Mouse (Mus musculus): Measurements from ENCODE around the gene Cptp. TPM values are rescaled to one million over a fixed set of nuclear protein-coding genes. Genes with fewer than 3 reads are reported as not detected.

Gene Cptp
- polyA plus RNA-seq, 1 experiment from 2014 or later = 24.7 TPM

DNA sequence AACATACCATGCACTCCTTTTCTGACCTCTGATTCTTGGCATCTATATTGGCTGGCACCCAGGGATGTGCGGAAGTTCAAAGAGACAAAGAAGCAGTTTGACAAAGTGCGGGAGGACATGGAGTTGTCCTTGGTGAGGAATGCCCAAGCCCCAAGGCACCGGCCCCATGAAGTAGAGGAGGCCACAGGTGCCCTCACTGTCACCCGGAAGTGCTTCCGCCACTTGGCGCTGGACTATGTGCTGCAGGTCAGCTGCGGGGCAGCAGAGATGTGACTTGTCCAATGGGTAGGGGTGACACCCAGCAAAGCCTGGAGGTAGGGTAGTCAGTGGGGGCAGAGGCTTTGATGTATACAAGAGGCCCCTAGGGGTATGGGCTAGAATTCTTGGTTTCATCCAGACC lies 30.1 kb upstream of the Cptp start:
- no peak overlapping the region for H3K4me3 ChIP-seq (ENCODE audit: low read depth, low read length)
- H3K9me3 ChIP-seq (ENCODE audit: control insufficient read depth, low read length) = no peaks in the 10 kb centered on the region
- H3K4me1 ChIP-seq (ENCODE audit: control insufficient read depth, insufficient read depth, low read length) = peaks cover 7% of the 10 kb centered on the region
- no peak overlapping the region for H3K4me2 ChIP-seq
- H3K9ac ChIP-seq (ENCODE audit: low read length) = no peak overlapping the region
- no peak for ATAC-seq (ENCODE audit: low FRiP score)
- peaks cover 35% of the 10 kb centered on the region for H3K36me3 ChIP-seq (ENCODE audit: control insufficient read depth, insufficient read depth, low read length)
- no peak for DNase-seq (ENCODE audit: low spot score, missing footprints)
- H3K27me3 ChIP-seq (ENCODE audit: control insufficient read depth, insufficient read depth, low read length) = no peaks in the 10 kb centered on the region
- no peak overlapping the region for H3K27ac ChIP-seq (ENCODE audit: low read depth, low read length)
- WGBS = 97% methylated on average over 7 of the region's 7 CpGs

DNA sequence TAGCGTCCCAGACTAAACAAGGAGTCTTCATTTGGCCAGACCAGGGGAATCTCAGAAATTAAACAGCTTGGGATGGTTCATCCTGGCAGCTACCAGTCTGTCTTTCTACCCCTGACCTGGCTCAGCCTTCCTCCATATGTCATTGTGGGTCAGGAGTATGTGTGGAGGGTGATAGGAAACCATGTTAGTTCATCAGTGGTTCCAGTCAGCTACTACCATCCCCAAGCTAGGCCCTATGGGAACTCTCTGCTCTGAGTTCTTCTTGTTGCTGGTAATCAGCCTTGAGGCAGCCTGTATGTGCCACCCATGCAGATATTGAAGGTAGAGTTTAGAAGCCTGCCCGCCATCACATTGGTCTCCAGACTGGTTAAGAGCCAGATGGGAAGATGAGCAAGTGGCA lies 29.1 kb upstream of the Cptp start:
- peak; percentile 64 for DNase-seq (ENCODE audit: low spot score, missing footprints)
- Histone ChIP-seq H3K4me3 (ENCODE audit: low read depth, low read length) (no peak overlapping the region), H3K27ac (ENCODE audit: low read depth, low read length) (no peak overlapping the region), H3K27me3 (ENCODE audit: control insufficient read depth, insufficient read depth, low read length) (no peaks in the 10 kb centered on the region), H3K36me3 (ENCODE audit: control insufficient read depth, insufficient read depth, low read length) (peaks cover 29% of the 10 kb centered on the region), H3K4me1 (ENCODE audit: control insufficient read depth, insufficient read depth, low read length) (peaks cover 16% of the 10 kb centered on the region), H3K9ac (ENCODE audit: low read length) (no peak overlapping the region), H3K4me2 (no peak overlapping the region), H3K9me3 (ENCODE audit: control insufficient read depth, low read length) (no peaks in the 10 kb centered on the region)
- WGBS = 89% methylated on average over 2 of the region's 2 CpGs
- ATAC-seq (ENCODE audit: low FRiP score) = no peak

- Histone ChIP-seq H3K4me3 (ENCODE audit: low read depth, low read length) (no peak overlapping the region), H3K9ac (ENCODE audit: low read length) (no peak overlapping the region), H3K36me3 (ENCODE audit: control insufficient read depth, insufficient read depth, low read length) (peaks cover 14% of the 10 kb centered on the region; the same call in 1 of the 2 replicates), H3K27ac (ENCODE audit: low read depth, low read length) (no peak overlapping the region), H3K4me2 (no peak overlapping the region), H3K9me3 (ENCODE audit: control insufficient read depth, low read length) (no peaks in the 10 kb centered on the region), H3K27me3 (ENCODE audit: control insufficient read depth, insufficient read depth, low read length) (no peaks in the 10 kb centered on the region), H3K4me1 (ENCODE audit: control insufficient read depth, insufficient read depth, low read length) (peaks cover 16% of the 10 kb centered on the region)
- DNase-seq (ENCODE audit: low spot score, missing footprints) (no peak), ATAC-seq (ENCODE audit: low FRiP score) (no peak)
- 96% methylated on average over 12 of the region's 12 CpGs for WGBS
Observed at GRCm38 (mm10) chr4:155896461-155896860, 27.2 kb upstream of the Cptp start.

DNA sequence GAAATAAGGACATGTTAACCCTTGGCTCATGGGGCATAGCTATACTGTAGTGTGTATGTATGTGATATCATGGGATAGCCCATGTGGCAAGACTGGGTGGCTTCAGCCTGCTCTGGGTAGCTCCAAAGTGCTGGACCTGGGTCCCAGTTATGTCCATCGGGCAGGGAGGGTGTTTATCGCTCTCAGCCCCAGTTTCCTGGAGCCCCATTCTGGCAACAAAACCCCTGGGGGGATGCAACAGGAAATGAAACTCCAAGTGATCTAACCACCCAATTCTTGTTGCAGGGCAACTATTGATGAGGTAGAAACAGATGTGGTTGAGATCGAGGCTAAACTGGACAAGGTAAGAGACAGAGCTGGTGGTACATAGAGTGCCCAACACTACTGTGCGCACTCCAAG lies 26.6 kb upstream of the Cptp start:
- no peak overlapping the region for H3K9ac ChIP-seq (ENCODE audit: low read length)
- no peak overlapping the region for H3K4me2 ChIP-seq
- no peak for ATAC-seq (ENCODE audit: low FRiP score)
- no peaks in the 10 kb centered on the region for H3K9me3 ChIP-seq (ENCODE audit: control insufficient read depth, low read length)
- no peak for DNase-seq (ENCODE audit: low spot score, missing footprints)
- WGBS = 96% methylated on average over 4 of the region's 4 CpGs
- no peaks in the 10 kb centered on the region for H3K27me3 ChIP-seq (ENCODE audit: control insufficient read depth, insufficient read depth, low read length)
- peaks cover 12% of the 10 kb centered on the region; the same call in 1 of the 2 replicates for H3K36me3 ChIP-seq (ENCODE audit: control insufficient read depth, insufficient read depth, low read length)
- peaks cover 19% of the 10 kb centered on the region for H3K4me1 ChIP-seq (ENCODE audit: control insufficient read depth, insufficient read depth, low read length)
- H3K4me3 ChIP-seq (ENCODE audit: low read depth, low read length) = no peak overlapping the region
- no peak overlapping the region for H3K27ac ChIP-seq (ENCODE audit: low read depth, low read length)

- 44% methylated on average over 6 of the region's 6 CpGs for WGBS
- Histone ChIP-seq H3K4me1 (ENCODE audit: control insufficient read depth, insufficient read depth, low read length) (peaks cover 25% of the 10 kb centered on the region), H3K4me3 (ENCODE audit: low read depth, low read length) (no peak overlapping the region), H3K9me3 (ENCODE audit: control insufficient read depth, low read length) (no peaks in the 10 kb centered on the region), H3K27me3 (ENCODE audit: control insufficient read depth, insufficient read depth, low read length) (no peaks in the 10 kb centered on the region), H3K4me2 (no peak overlapping the region), H3K27ac (ENCODE audit: low read depth, low read length) (no peak overlapping the region), H3K36me3 (ENCODE audit: control insufficient read depth, insufficient read depth, low read length) (peaks cover 12% of the 10 kb centered on the region; the same call in 1 of the 2 replicates), H3K9ac (ENCODE audit: low read length) (0 out of 2 replicates have a peak overlapping the region, but pooled peaks have one; percentile 33)
- ATAC-seq (ENCODE audit: low FRiP score) = no peak
- DNase-seq (ENCODE audit: low spot score, missing footprints) = no peak
Observed at GRCm38 (mm10) chr4:155895216-155895615, 26.0 kb upstream of the Cptp start.

GRCm38 (mm10) chr4:155894311-155894881 lies 25.2 kb upstream of the Cptp start:
- no peaks in the 10 kb centered on the region for H3K9me3 ChIP-seq (ENCODE audit: control insufficient read depth, low read length)
- 42% methylated on average over 8 of the region's 8 CpGs for WGBS
- H3K27me3 ChIP-seq (ENCODE audit: control insufficient read depth, insufficient read depth, low read length) = no peaks in the 10 kb centered on the region
- peak overlapping the region; percentile 33 for H3K9ac ChIP-seq (ENCODE audit: low read length)
- H3K4me3 ChIP-seq (ENCODE audit: low read depth, low read length) = no peak overlapping the region
- no peak for ATAC-seq (ENCODE audit: low FRiP score)
- peaks cover 26% of the 10 kb centered on the region for H3K4me1 ChIP-seq (ENCODE audit: control insufficient read depth, insufficient read depth, low read length)
- no peak for DNase-seq (ENCODE audit: low spot score, missing footprints)
- no peak overlapping the region for H3K27ac ChIP-seq (ENCODE audit: low read depth, low read length)
- H3K4me2 ChIP-seq = peak overlapping the region; percentile 15
- peaks cover 7% of the 10 kb centered on the region; the same call in 1 of the 2 replicates for H3K36me3 ChIP-seq (ENCODE audit: control insufficient read depth, insufficient read depth, low read length)

GRCm38 (mm10) chr4:155893212-155893690 lies 24.0 kb upstream of the Cptp start:
- peaks cover 9% of the 10 kb centered on the region; the same call in 1 of the 2 replicates for H3K36me3 ChIP-seq (ENCODE audit: control insufficient read depth, insufficient read depth, low read length)
- 70% methylated on average over 8 of the region's 8 CpGs for WGBS
- no peak for ATAC-seq (ENCODE audit: low FRiP score)

DNA sequence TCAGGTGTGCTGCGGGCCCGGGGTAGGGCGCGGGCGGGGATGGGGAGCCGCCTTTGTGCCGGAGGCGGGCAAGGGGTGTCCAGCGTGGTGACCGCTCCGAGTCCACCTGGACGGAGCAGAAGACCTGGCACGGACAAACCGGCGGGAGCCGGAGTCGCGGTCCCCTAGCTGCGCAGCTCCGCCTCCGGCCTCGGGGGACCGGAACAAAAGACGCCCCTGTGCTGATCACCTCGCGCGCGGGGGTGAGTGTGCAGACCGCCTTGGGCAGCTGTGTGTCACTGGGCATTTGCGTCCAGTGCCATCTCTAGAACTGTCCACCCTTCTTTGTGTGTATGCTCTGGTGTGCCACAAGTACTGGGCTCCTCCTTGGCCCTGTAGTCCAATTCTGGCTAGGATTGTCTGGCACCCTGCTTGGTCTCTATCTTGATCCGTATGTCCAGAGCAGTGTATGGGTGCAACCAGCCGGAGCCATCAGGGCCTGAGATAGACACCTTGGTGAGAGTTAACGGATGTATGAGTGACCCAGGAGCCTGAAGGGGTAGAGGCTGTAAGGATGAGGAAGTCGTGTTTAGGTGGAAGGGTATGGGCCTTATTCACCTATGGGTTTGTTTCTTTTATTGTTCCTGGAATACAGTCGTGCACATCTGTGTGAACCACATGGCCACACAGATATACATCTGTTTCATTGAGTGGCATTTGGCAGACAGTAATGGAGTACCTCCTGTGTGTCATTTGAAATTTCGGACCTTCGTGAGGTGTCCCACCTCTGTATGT lies 23.4 kb upstream of the Cptp start:
- H3K9ac ChIP-seq (ENCODE audit: low read length) = peak overlapping the region; percentile 90
- peaks cover 15% of the 10 kb centered on the region for H3K36me3 ChIP-seq (ENCODE audit: control insufficient read depth, insufficient read depth, low read length)
- H3K4me1 ChIP-seq (ENCODE audit: control insufficient read depth, insufficient read depth, low read length) = peaks cover 26% of the 10 kb centered on the region
- H3K4me3 ChIP-seq (ENCODE audit: low read depth, low read length) = peak overlapping the region; percentile 92
- peak overlapping the region; percentile 99 for H3K4me2 ChIP-seq
- H3K27ac ChIP-seq (ENCODE audit: low read depth, low read length) = peak overlapping the region; percentile 96
- no peaks in the 10 kb centered on the region for H3K9me3 ChIP-seq (ENCODE audit: control insufficient read depth, low read length)
- DNase-seq (ENCODE audit: low spot score, missing footprints) = peak; percentile 93
- ATAC-seq (ENCODE audit: low FRiP score) = peak; percentile 60
- H3K27me3 ChIP-seq (ENCODE audit: control insufficient read depth, insufficient read depth, low read length) = no peaks in the 10 kb centered on the region
- 5% methylated on average over 37 of the region's 37 CpGs for WGBS

More at GRCm38 (mm10) chr4:155893212-155893690, 24.0 kb upstream of the Cptp start:
- Histone ChIP-seq H3K27me3 (ENCODE audit: control insufficient read depth, insufficient read depth, low read length) (no peaks in the 10 kb centered on the region), H3K27ac (ENCODE audit: low read depth, low read length) (no peak overlapping the region), H3K4me2 (peak overlapping the region; percentile 99), H3K4me3 (ENCODE audit: low read depth, low read length) (peak overlapping the region; percentile 92), H3K9ac (ENCODE audit: low read length) (peak overlapping the region; percentile 90), H3K4me1 (ENCODE audit: control insufficient read depth, insufficient read depth, low read length) (peaks cover 26% of the 10 kb centered on the region), H3K9me3 (ENCODE audit: control insufficient read depth, low read length) (no peaks in the 10 kb centered on the region)
- no peak for DNase-seq (ENCODE audit: low spot score, missing footprints)

GRCm38 (mm10) chr4:155892017-155892416 lies 22.8 kb upstream of the Cptp start:
- Histone ChIP-seq H3K9me3 (ENCODE audit: control insufficient read depth, low read length) (no peaks in the 10 kb centered on the region), H3K4me3 (ENCODE audit: low read depth, low read length) (peak overlapping the region; percentile 92), H3K27me3 (ENCODE audit: control insufficient read depth, insufficient read depth, low read length) (no peaks in the 10 kb centered on the region), H3K9ac (ENCODE audit: low read length) (peak overlapping the region; percentile 90), H3K36me3 (ENCODE audit: control insufficient read depth, insufficient read depth, low read length) (peaks cover 20% of the 10 kb centered on the region), H3K27ac (ENCODE audit: low read depth, low read length) (peak overlapping the region; percentile 96), H3K4me1 (ENCODE audit: control insufficient read depth, insufficient read depth, low read length) (peaks cover 26% of the 10 kb centered on the region), H3K4me2 (peak overlapping the region; percentile 99)
- ATAC-seq (ENCODE audit: low FRiP score) (peak; percentile 91), DNase-seq (ENCODE audit: low spot score, missing footprints) (peak; percentile 97)
- under 1% methylated on average over 56 of the region's 56 CpGs for WGBS
